Mouse (Mus musculus): Measurements from ENCODE around the gene Rfc4. TPM values are rescaled to one million over a fixed set of nuclear protein-coding genes. Genes with fewer than 3 reads are reported as not detected.

Rfc4 gene
- total RNA-seq (2023) = 10 to 100 TPM; 11.4 to 13.6 TPM

DNA sequence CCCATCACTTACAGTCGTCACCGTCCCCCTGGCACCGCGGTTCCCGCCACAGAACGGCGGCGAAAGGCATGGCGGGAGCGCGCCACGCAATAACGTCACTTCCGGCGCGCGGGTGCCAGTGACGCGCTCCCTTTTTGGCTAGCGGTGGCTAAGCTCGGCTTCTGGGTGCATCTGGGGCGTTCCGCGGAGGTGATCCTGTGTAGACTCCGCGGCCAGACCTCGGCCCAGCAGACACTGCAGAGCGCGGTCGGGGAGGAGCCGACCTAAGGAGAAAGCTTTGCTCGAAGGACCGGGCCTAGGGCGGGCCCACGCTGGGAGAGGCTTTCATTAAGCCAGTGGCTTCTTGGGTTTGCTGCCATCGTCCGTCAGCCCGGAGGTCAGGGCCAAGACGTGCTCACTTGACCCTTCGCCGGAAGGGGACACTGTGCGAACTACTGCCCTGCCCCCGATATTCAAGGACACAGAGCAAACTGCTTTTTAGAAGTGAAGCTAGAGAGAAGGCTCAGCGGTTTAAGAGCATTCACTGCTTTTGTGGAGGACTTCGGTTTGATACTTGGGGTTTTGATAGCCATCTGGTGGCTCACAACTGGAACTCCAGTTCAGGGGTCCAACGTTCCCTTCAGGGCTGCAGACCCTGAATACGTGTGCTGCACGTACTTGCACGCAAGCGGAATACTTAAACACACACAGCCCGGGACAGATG, at the start of gene Rfc4:
Gene Rfc4, minus strand, starts transcription at position 65 of the 703 bp plus-strand sequence.

DNA sequence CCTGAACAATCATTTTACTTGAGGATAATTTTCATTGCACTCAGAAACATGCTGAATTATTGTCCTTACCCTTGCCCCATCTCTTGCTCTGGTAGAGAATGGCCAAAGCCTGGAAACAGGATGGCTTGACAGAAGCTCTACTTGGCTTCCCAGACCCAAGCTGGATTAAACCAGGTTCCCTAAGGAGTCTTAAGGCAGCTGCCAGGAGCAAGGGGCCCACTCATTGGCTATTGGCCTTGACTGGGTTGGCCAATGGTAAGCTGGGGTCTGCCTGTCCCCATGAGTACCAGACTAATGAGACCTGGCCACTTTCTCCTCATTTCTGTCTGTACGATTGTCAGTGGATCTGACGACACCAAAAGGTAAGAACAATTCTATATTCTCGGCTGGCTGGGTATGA, 18.7 kb upstream of the Rfc4 start, which contains the start of gene Adipoq:
Gene Adipoq, plus strand, starts transcription at position 257 of the 400 bp plus-strand sequence.

GRCm38 (mm10) chr16:23107231-23107942, 20.1 kb downstream of the Rfc4 start, which contains the start of gene Eif4a2:
Gene Eif4a2 (plus strand): TSS chr16:23107444.

Other genes with a start within 250 kb of the Rfc4 start
- not detected for gene Ahsg, start 236.5 kb downstream of the Rfc4 start, total RNA-seq (2023)
- gene Fetub, start 209.4 kb downstream of the Rfc4 start, total RNA-seq (2023) = not detected
- not detected for gene Hrg, start 176.7 kb downstream of the Rfc4 start, total RNA-seq (2023)
- gene Kng2, start 98.3 kb downstream of the Rfc4 start, total RNA-seq (2023) = not detected
- not detected for gene Kng1, start 69.9 kb downstream of the Rfc4 start, total RNA-seq (2023)
- 1,000 to 10,000 TPM; 1,119 to 1,156 TPM for gene Eif4a2, start 20.3 kb downstream of the Rfc4 start, total RNA-seq (2023)
- not detected for gene Adipoq, start 18.8 kb upstream of the Rfc4 start, total RNA-seq (2023)
- 10 to 100 TPM; 70.9 to 79.3 TPM for gene St6gal1, start 97.0 kb upstream of the Rfc4 start, total RNA-seq (2023)